Mouse (Mus musculus) heart, embryonic 16.5 days (tissue): ENCODE measurements around the gene Plekha8. TPM values are rescaled to one million over a fixed set of nuclear protein-coding genes. Genes with fewer than 3 reads are reported as not detected.
A peak's percentile ranks its signal among the peaks of the same experiment; 100 is the strongest.

Experiments used
- ATAC-seq: fragments of 200-750 bp; cut with Nextera tagmentation; replicated peaks from 2 replicates; pipeline ENCODE4 v1.8.0; 2017; ENCODE audit warnings: moderate number of reproducible peaks; ENCODE audit not compliant: insufficient read depth, low FRiP score; ENCODE audit errors: extremely low read depth
- H3K27ac ChIP-seq: fragments of 300-500 bp; sonication (generic); 2 replicates; pipeline ENCODE4 v1.5.1; 2014; ENCODE audit warnings: mild to moderate bottlenecking, low read length, control low read depth, moderate library complexity
- H3K27me3 ChIP-seq: fragments of 300-500 bp; sonication (generic); 2 replicates; pipeline ENCODE4 v1.6.1; 2014; ENCODE audit warnings: low read length, mixed read lengths; ENCODE audit not compliant: control insufficient read depth, insufficient read depth
- H3K36me3 ChIP-seq: fragments of 300-500 bp; sonication (generic); 2 replicates; pipeline ENCODE4 v1.6.1; 2014; ENCODE audit not compliant: control insufficient read depth, insufficient read depth
- H3K4me1 ChIP-seq: fragments of 300-500 bp; sonication (generic); 2 replicates; pipeline ENCODE4 v1.6.1; 2014; ENCODE audit warnings: low read length, mixed read lengths; ENCODE audit not compliant: control insufficient read depth, insufficient read depth
- H3K4me2 ChIP-seq: fragments of 300-500 bp; sonication (generic); 2 replicates; pipeline ENCODE4 v1.6.1; 2014; ENCODE audit warnings: low read depth, mild to moderate bottlenecking, control low read depth, low read length
- H3K4me3 ChIP-seq: fragments of 300-500 bp; sonication (generic); 2 replicates; pipeline ENCODE4 v1.5.1; 2014; ENCODE audit warnings: mild to moderate bottlenecking, control low read depth, low read length
- H3K9ac ChIP-seq: fragments of 300-500 bp; sonication (generic); 2 replicates; pipeline ENCODE4 v1.6.1; 2014; ENCODE audit warnings: low read length, control low read depth
- H3K9me3 ChIP-seq: fragments of 300-500 bp; sonication (generic); replicated peaks from 2 replicates; pipeline ENCODE4 v1.6.1; 2016; ENCODE audit warnings: low read length; ENCODE audit not compliant: control insufficient read depth
- WGBS: fragments of 180-500 bp; shearing (Covaris S2); extraction: QIAGEN DNeasy Blood & Tissue Kit; methylation state at CpG from one replicate; pipeline ENCODE4 v1.1.7; 2014; 5-methylcytosine and 5-hydroxymethylcytosine counted together
- polyA plus RNA-seq: library from polyadenylated mRNA; unstranded; fragments of >200 nt; fragmentation: Nextera tagmentation; extraction: Ambion mirVana; gene quantifications from 2 replicates; pipeline ENCODE4 v1.2.1, GENCODE M21; 2015

Plekha8 gene
- polyA plus RNA-seq, 1 experiment from 2014 or later, result 4.5 TPM

DNA sequence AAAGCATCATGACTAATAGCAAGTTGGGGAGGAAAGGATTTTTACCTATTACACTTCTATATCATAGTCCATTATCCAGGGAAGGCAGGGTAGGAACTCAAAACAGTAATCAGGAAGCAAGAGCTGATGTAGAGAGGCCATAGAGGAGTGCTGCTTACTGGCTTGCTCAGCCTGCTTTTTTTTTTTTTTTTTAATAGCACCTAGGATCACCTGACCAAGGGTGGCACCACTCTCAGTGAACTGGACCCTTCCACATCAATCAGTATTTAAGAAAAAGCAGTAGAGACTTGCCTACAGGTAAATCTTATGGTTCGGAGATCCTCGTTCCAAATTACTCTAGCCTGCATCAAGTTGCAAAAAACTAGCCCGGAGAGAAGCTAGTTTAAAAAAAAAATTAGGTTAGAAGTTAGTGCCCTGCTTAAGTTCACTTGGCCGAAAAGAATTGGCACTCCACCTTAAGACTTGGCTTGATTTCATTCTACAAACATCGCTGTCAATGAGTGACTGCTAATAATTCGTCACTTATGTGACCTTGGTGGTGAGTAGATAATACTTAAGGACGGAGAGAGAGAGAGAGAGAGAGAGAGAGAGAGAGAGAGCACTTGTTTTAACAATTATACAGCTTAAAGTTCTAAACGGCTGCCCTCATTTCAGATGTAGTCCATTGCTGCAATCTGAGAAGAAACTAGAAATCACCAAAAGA is 994 bp upstream of the Plekha8 start:
- Histone ChIP-seq H3K27me3 (no peaks in the 10 kb centered on the region), H3K27ac (no peak overlapping the region; the same call in 1 of the 2 replicates), H3K4me3 (peak overlapping the region; percentile 82), H3K36me3 (no peaks in the 10 kb centered on the region), H3K9me3 (no peaks in the 10 kb centered on the region), H3K9ac (no peak overlapping the region; the same call in 1 of the 2 replicates), H3K4me2 (peak overlapping the region; percentile 79), H3K4me1 (peaks cover 27% of the 10 kb centered on the region)
- WGBS, result 43% methylated on average over 8 of the region's 8 CpGs
- ATAC-seq, result no peak

- Histone ChIP-seq H3K36me3 (no peaks in the 10 kb centered on the region), H3K4me3 (peak overlapping the region; percentile 89), H3K4me1 (peaks cover 27% of the 10 kb centered on the region), H3K27me3 (no peaks in the 10 kb centered on the region), H3K27ac (peak overlapping the region; percentile 78), H3K9ac (peak overlapping the region; percentile 89), H3K4me2 (peak overlapping the region; percentile 67), H3K9me3 (no peaks in the 10 kb centered on the region)
- ATAC-seq, result 0 out of 2 replicates have a peak, but pooled peaks have one; percentile 4
- under 1% methylated on average over 45 of the region's 48 CpGs for WGBS
Observed at GRCm38 (mm10) chr6:54595330-54595878, 493 bp downstream of the Plekha8 start.

GRCm38 (mm10) chr6:54597208-54597607 is 2.3 kb downstream of the Plekha8 start, which contains the start of gene Fkbp14:
TSS of gene Fkbp14 (minus strand) at chr6:54597308.
- H3K9ac ChIP-seq, result no peak within 1 kb of the TSS
- H3K36me3 ChIP-seq, result no peaks in the 10 kb centered on the region
- no peak for ATAC-seq
- H3K4me1 ChIP-seq, result peaks cover 15% of the 10 kb centered on the region
- no peaks in the 10 kb centered on the region for H3K9me3 ChIP-seq
- WGBS, result 67% methylated on average over 4 of the region's 4 CpGs
- no peaks in the 10 kb centered on the region for H3K27me3 ChIP-seq
- H3K4me3 ChIP-seq, result no peak within 1 kb of the TSS; the same call in 1 of the 2 replicates
- H3K4me2 ChIP-seq, result peak within 1 kb of the TSS; percentile 67
- H3K27ac ChIP-seq, result no peak within 1 kb of the TSS

GRCm38 (mm10) chr6:54597711-54598110 is 2.8 kb downstream of the Plekha8 start:
- no peak for ATAC-seq
- Histone ChIP-seq H3K4me3 (no peak overlapping the region), H3K9ac (no peak overlapping the region), H3K36me3 (no peaks in the 10 kb centered on the region), H3K4me2 (no peak overlapping the region), H3K9me3 (no peaks in the 10 kb centered on the region), H3K4me1 (peaks cover 15% of the 10 kb centered on the region), H3K27me3 (no peaks in the 10 kb centered on the region), H3K27ac (no peak overlapping the region)
- 87% methylated on average over 3 of the region's 3 CpGs for WGBS

- H3K4me1 ChIP-seq, result peaks cover 5% of the 10 kb centered on the region; the same call in 1 of the 2 replicates
- H3K27me3 ChIP-seq, result no peaks in the 10 kb centered on the region
- H3K9me3 ChIP-seq, result no peaks in the 10 kb centered on the region; the same call in 1 of the 2 replicates
- no peak overlapping the region for H3K9ac ChIP-seq
- no peak overlapping the region for H3K4me3 ChIP-seq
- no peak for ATAC-seq
- WGBS, result 75% methylated on average over 5 of the region's 5 CpGs
- no peaks in the 10 kb centered on the region for H3K36me3 ChIP-seq
- H3K4me2 ChIP-seq, result no peak overlapping the region
- H3K27ac ChIP-seq, result no peak overlapping the region
Observed at GRCm38 (mm10) chr6:54600681-54601347, 5.9 kb downstream of the Plekha8 start.

GRCm38 (mm10) chr6:54602891-54603290 is 8.0 kb downstream of the Plekha8 start:
- Histone ChIP-seq H3K9ac (no peak overlapping the region), H3K9me3 (no peaks in the 10 kb centered on the region; the same call in 1 of the 2 replicates), H3K27me3 (no peaks in the 10 kb centered on the region), H3K4me1 (peaks cover 2% of the 10 kb centered on the region; the same call in 1 of the 2 replicates), H3K27ac (no peak overlapping the region), H3K4me3 (no peak overlapping the region), H3K36me3 (no peaks in the 10 kb centered on the region), H3K4me2 (no peak overlapping the region)
- 77% methylated on average over 2 of the region's 2 CpGs for WGBS
- no peak for ATAC-seq

GRCm38 (mm10) chr6:54604001-54604715 is 9.2 kb downstream of the Plekha8 start:
- ATAC-seq, result no peak
- Histone ChIP-seq H3K36me3 (no peaks in the 10 kb centered on the region), H3K27me3 (no peaks in the 10 kb centered on the region), H3K27ac (no peak overlapping the region), H3K4me3 (no peak overlapping the region), H3K4me2 (no peak overlapping the region), H3K9me3 (no peaks in the 10 kb centered on the region; the same call in none of the 2 replicates), H3K9ac (no peak overlapping the region), H3K4me1 (peaks cover 2% of the 10 kb centered on the region; the same call in 1 of the 2 replicates)
- 95% methylated on average over 1 of the region's 1 CpGs for WGBS

- Histone ChIP-seq H3K27me3 (no peaks in the 10 kb centered on the region), H3K4me2 (no peak overlapping the region), H3K9me3 (no peaks in the 10 kb centered on the region; the same call in none of the 2 replicates), H3K27ac (no peak overlapping the region), H3K4me1 (peaks cover 2% of the 10 kb centered on the region; the same call in 1 of the 2 replicates), H3K9ac (no peak overlapping the region), H3K36me3 (no peaks in the 10 kb centered on the region), H3K4me3 (no peak overlapping the region)
- 62% methylated on average over 4 of the region's 4 CpGs for WGBS
- no peak for ATAC-seq
Observed at GRCm38 (mm10) chr6:54606241-54606640, 11.3 kb downstream of the Plekha8 start.
